Mouse (Mus musculus) spleen, adult 12 weeks (tissue): ENCODE data around the gene Hnrnpa1.
A peak's percentile ranks its signal among the peaks of the same experiment; 100 is the strongest.
"Not testable (repeated sequence)": the region's sequence is repeated elsewhere in the genome, so short reads cannot be mapped to it uniquely, and the experiment has no call there.

Source experiments
- DNase-seq: peaks from one replicate; pipeline ENCODE4 v3.0.0; 2022; ENCODE audit warnings: low spot score

The Hnrnpa1 gene

GRCm38 (mm10) chr15:103241071-103242018 lies 1.1 kb downstream of the Hnrnpa1 start:
- DNase-seq: not testable (repeated sequence)

- DNase-seq: no peak
Observed at GRCm38 (mm10) chr15:103242885-103243284, 2.7 kb downstream of the Hnrnpa1 start.

- DNase-seq: no peak
Observed at GRCm38 (mm10) chr15:103245616-103246015, 5.4 kb downstream of the Hnrnpa1 start.

- DNase-seq: no peak
Observed at GRCm38 (mm10) chr15:103247078-103247781, 7.0 kb downstream of the Hnrnpa1 start.

- DNase-seq: no peak
Observed at GRCm38 (mm10) chr15:103247782-103248400, 7.7 kb downstream of the Hnrnpa1 start.

- no peak for DNase-seq
Observed at GRCm38 (mm10) chr15:103248401-103249313, 8.4 kb downstream of the Hnrnpa1 start.

- DNase-seq: not testable (repeated sequence)
Observed at GRCm38 (mm10) chr15:103249511-103249910, 9.3 kb downstream of the Hnrnpa1 start.

GRCm38 (mm10) chr15:103250195-103250740 lies 10.0 kb downstream of the Hnrnpa1 start:
- DNase-seq: peak; percentile 79

GRCm38 (mm10) chr15:103251595-103251994 lies 11.4 kb downstream of the Hnrnpa1 start:
- peak; percentile 79 for DNase-seq

- peak; percentile 52 for DNase-seq
Observed at GRCm38 (mm10) chr15:103252660-103253059, 12.4 kb downstream of the Hnrnpa1 start.

GRCm38 (mm10) chr15:103253352-103253751 lies 13.1 kb downstream of the Hnrnpa1 start:
- no peak for DNase-seq

GRCm38 (mm10) chr15:103255169-103255568 lies 14.9 kb downstream of the Hnrnpa1 start:
- DNase-seq: peak; percentile 69

GRCm38 (mm10) chr15:103256210-103256986 lies 16.2 kb downstream of the Hnrnpa1 start:
- DNase-seq: no peak

GRCm38 (mm10) chr15:103257790-103258728 lies 17.8 kb downstream of the Hnrnpa1 start, which contains the start of gene Nfe2:
Gene Nfe2 (minus strand): TSS chr15:103258403.
- DNase-seq: peak; percentile 87

GRCm38 (mm10) chr15:103259162-103259561 lies 18.9 kb downstream of the Hnrnpa1 start:
- DNase-seq: no peak

GRCm38 (mm10) chr15:103259989-103260388 lies 19.8 kb downstream of the Hnrnpa1 start:
- no peak for DNase-seq

GRCm38 (mm10) chr15:103264794-103265193 lies 24.6 kb downstream of the Hnrnpa1 start:
- no peak for DNase-seq

- DNase-seq: no peak
Observed at GRCm38 (mm10) chr15:103268903-103269302, 28.7 kb downstream of the Hnrnpa1 start.
